Mouse (Mus musculus): ENCODE measurements at regions not wholly inside any gene's neighbourhood (a gene's known extent, or its start where the extent isn't known, plus 50 kb on each side); places are given as distances from the start of the nearest gene placed in this dataset.

DNA sequence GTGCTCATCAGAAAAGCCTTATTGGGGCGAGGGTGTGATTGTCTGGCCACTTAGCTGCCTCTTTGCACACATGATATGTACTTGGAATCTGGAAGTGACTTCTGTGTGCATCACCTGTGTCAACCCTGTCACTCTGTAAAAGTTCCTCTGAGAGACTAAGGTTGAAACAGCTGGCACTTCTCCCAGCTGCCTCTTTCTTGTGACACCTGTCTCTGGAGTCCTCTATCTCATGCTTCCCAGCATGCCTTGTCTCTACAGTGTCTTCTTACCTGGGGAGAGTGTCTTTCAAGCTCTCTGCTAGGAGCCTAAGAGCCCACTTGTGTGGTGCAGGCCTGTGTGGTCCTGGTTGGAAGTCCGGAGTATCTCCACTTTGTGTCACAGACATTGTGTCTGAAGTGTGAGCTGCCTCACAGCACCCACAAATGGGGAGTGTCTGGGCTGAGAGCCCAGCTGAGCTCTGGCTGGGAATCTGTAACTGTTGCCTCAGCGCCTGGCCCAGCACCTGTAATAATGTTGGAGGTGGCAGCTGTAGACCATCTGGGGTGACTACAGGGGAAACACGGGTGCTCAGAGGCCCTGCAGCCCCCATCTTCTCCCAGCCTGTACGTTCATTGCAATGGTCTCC is 81.7 kb upstream of the Id2 start:
- no peak for TF ChIP-seq CTCF (IDR thresholded peaks at IDR 0.05; ENCODE audit: insufficient read depth, low read depth, low read length)
- TF ChIP-seq POLR2A (IDR thresholded peaks at IDR 0.05; ENCODE audit: insufficient read depth, low read depth, low read length): no peak
